Mouse (Mus musculus): Measurements from ENCODE around the gene Gm37419. TPM values are rescaled to one million over a fixed set of nuclear protein-coding genes. Genes with fewer than 3 reads are reported as not detected.

Gene Gm37419
- not detected in 2 replicates for polyA plus RNA-seq (2012; rRNA removed)

DNA sequence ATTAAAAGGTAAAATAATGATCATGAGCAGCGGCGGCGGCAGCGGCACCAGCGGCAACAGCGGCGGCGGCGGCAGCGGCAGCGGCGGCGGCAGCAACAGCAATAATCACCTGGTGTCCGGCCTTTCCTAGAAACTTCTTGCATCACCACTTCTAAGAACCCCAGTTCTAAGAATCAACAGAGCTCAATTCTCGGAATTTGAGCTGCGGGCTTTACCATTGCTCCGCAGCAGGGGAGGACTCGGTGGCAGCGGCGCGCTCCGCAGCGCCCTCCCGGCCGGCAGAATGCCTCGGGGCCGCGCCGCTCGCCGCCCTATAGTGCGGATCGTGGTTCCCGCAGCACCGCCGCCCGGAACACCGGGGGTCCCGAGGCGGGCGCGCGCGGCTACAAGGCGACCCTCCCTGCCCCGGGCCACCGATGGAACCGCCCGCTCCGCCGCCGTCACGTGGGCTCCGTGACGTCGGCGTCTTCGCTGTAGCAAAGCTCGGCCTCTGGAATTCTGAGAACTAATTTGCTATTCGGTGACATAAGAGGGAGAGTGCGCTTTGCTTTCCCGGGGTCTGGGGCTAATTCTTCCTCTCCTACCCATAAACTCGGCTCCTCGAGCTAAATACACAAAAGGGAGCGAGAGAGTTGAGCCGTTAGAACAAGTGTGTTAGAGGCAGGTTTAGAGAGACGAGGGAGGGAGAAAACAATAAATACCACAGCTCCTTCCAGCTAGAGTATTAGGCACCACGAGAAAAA lies at the start of gene Gm37419, which contains the start of gene Bcl6:
Gm37419 (plus strand) TSS at position 17 of the 743 bp plus-strand sequence.
Bcl6 (minus strand) TSS at position 387 of the 743 bp plus-strand sequence.
- H3K27ac ChIP-seq (ENCODE audit: insufficient read depth, low read length): peak within 1 kb of the TSS; percentile 96
- no peaks in the 10 kb centered on the region for H3K36me3 ChIP-seq (ENCODE audit: control insufficient read depth, insufficient read depth, low read length)
- H3K4me1 ChIP-seq (ENCODE audit: control insufficient read depth, insufficient read depth, insufficient read length): peaks cover 7% of the 10 kb centered on the region
- peak; percentile 67 to 87 for DNase-seq (ENCODE audit: low read depth in 1 of 2, low spot score in 2 of 2)
- H3K4me3 ChIP-seq (ENCODE audit: extremely low read depth, insufficient read depth, insufficient read length): peak within 1 kb of the TSS; percentile 94
- no peaks in the 10 kb centered on the region for H3K27me3 ChIP-seq (ENCODE audit: control insufficient read depth, insufficient read depth, low read length)
- TF ChIP-seq POLR2A (IDR thresholded peaks at IDR 0.05; ENCODE audit: low read depth, low read length) (peak; percentile 62), CTCF (IDR thresholded peaks at IDR 0.05; ENCODE audit: extremely low read depth, insufficient read depth, insufficient read length, insufficient replicate concordance) (no peak)
- under 1% methylated on average over 68 of the region's 68 CpGs for WGBS

GRCm38 (mm10) chr16:23944801-23945200 lies 43.5 kb upstream of the Gm37419 start:
- H3K27me3 ChIP-seq (ENCODE audit: control insufficient read depth, insufficient read depth, low read length): no peaks in the 10 kb centered on the region
- 51% methylated on average over 3 of the region's 3 CpGs for WGBS
- DNase-seq (ENCODE audit: low read depth in 1 of 2, low spot score in 2 of 2): no peak
- no peak for TF ChIP-seq CTCF (IDR thresholded peaks at IDR 0.05; ENCODE audit: extremely low read depth, insufficient read depth, insufficient read length, insufficient replicate concordance)
- TF ChIP-seq POLR2A (IDR thresholded peaks at IDR 0.05; ENCODE audit: low read depth, low read length): no peak
- no peak overlapping the region for H3K4me3 ChIP-seq (ENCODE audit: extremely low read depth, insufficient read depth, insufficient read length)
- no peak overlapping the region for H3K27ac ChIP-seq (ENCODE audit: insufficient read depth, low read length)
- no peaks in the 10 kb centered on the region for H3K36me3 ChIP-seq (ENCODE audit: control insufficient read depth, insufficient read depth, low read length)
- no peaks in the 10 kb centered on the region for H3K4me1 ChIP-seq (ENCODE audit: control insufficient read depth, insufficient read depth, insufficient read length)

- DNase-seq (ENCODE audit: low read depth in 1 of 2, low spot score in 2 of 2): no peak
- H3K27ac ChIP-seq (ENCODE audit: insufficient read depth, low read length): no peak overlapping the region
- no peak for TF ChIP-seq POLR2A (IDR thresholded peaks at IDR 0.05; ENCODE audit: low read depth, low read length)
- no peak for TF ChIP-seq CTCF (IDR thresholded peaks at IDR 0.05; ENCODE audit: extremely low read depth, insufficient read depth, insufficient read length, insufficient replicate concordance)
- H3K4me1 ChIP-seq (ENCODE audit: control insufficient read depth, insufficient read depth, insufficient read length): no peaks in the 10 kb centered on the region
- no peak overlapping the region for H3K4me3 ChIP-seq (ENCODE audit: extremely low read depth, insufficient read depth, insufficient read length)
- H3K27me3 ChIP-seq (ENCODE audit: control insufficient read depth, insufficient read depth, low read length): no peaks in the 10 kb centered on the region
- WGBS: 87% methylated on average over 6 of the region's 6 CpGs
- H3K36me3 ChIP-seq (ENCODE audit: control insufficient read depth, insufficient read depth, low read length): no peaks in the 10 kb centered on the region
Observed at GRCm38 (mm10) chr16:23947654-23948053, 40.6 kb upstream of the Gm37419 start.

- no peak overlapping the region for H3K27ac ChIP-seq (ENCODE audit: insufficient read depth, low read length)
- no peak overlapping the region for H3K4me3 ChIP-seq (ENCODE audit: extremely low read depth, insufficient read depth, insufficient read length)
- TF ChIP-seq CTCF (IDR thresholded peaks at IDR 0.05; ENCODE audit: extremely low read depth, insufficient read depth, insufficient read length, insufficient replicate concordance) (no peak), POLR2A (IDR thresholded peaks at IDR 0.05; ENCODE audit: low read depth, low read length) (no peak)
- H3K36me3 ChIP-seq (ENCODE audit: control insufficient read depth, insufficient read depth, low read length): no peaks in the 10 kb centered on the region
- WGBS: 68% methylated on average over 4 of the region's 4 CpGs
- no peaks in the 10 kb centered on the region for H3K27me3 ChIP-seq (ENCODE audit: control insufficient read depth, insufficient read depth, low read length)
- no peaks in the 10 kb centered on the region for H3K4me1 ChIP-seq (ENCODE audit: control insufficient read depth, insufficient read depth, insufficient read length)
- no peak for DNase-seq (ENCODE audit: low read depth in 1 of 2, low spot score in 2 of 2)
Observed at GRCm38 (mm10) chr16:23952101-23952727, 36.1 kb upstream of the Gm37419 start.

DNA sequence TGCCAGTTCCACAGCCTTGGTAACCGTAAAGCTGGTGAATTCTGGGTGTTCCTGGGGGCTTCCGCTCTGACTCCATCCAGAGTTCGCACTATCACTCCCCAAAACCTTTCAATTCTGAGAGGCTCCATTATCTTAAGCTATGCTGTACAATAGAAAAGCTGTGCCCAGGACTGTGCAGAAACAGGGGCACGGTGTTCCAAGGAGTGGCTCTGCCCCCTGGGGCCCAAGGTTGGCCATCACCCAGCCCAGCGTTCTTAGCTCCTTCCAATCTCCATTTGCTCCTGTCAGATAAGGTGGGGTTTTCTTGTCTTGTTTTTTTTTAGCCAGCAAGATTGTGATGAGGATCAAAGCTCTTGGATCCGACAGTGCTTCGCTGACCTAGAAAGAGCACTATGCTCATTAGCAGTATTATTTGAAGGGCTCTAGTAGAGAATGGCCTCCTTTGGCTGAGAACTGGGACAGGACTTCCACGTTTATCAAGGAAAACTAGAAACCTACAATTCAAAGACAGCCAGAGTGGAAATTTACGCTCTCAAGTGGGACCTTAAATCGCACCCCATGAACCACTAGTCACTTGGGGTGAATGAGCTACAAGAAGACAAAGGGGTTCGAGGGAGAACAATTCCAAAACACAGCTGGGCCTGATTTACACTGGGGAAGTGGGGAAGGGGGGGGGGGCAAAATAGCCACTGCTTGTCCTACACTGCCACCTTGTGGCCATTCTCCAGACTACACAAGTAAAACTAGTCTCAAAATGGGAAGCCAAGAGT lies 34.9 kb upstream of the Gm37419 start:
- Histone ChIP-seq H3K36me3 (ENCODE audit: control insufficient read depth, insufficient read depth, low read length) (no peaks in the 10 kb centered on the region), H3K4me1 (ENCODE audit: control insufficient read depth, insufficient read depth, insufficient read length) (no peaks in the 10 kb centered on the region), H3K27me3 (ENCODE audit: control insufficient read depth, insufficient read depth, low read length) (no peaks in the 10 kb centered on the region), H3K4me3 (ENCODE audit: extremely low read depth, insufficient read depth, insufficient read length) (no peak overlapping the region), H3K27ac (ENCODE audit: insufficient read depth, low read length) (no peak overlapping the region)
- 72% methylated on average over 11 of the region's 11 CpGs for WGBS
- TF ChIP-seq POLR2A (IDR thresholded peaks at IDR 0.05; ENCODE audit: low read depth, low read length): no peak
- TF ChIP-seq CTCF (IDR thresholded peaks at IDR 0.05; ENCODE audit: extremely low read depth, insufficient read depth, insufficient read length, insufficient replicate concordance): peak; percentile 40; the same call in 1 of the 2 replicates
- DNase-seq (ENCODE audit: low read depth in 1 of 2, low spot score in 2 of 2): peak in 1 of 2 experiments; percentile 15

GRCm38 (mm10) chr16:23953959-23954260 lies 34.4 kb upstream of the Gm37419 start:
- 0% methylated on average over 1 of the region's 1 CpGs for WGBS
- H3K36me3 ChIP-seq (ENCODE audit: control insufficient read depth, insufficient read depth, low read length): no peaks in the 10 kb centered on the region
- no peaks in the 10 kb centered on the region for H3K27me3 ChIP-seq (ENCODE audit: control insufficient read depth, insufficient read depth, low read length)
- no peaks in the 10 kb centered on the region for H3K4me1 ChIP-seq (ENCODE audit: control insufficient read depth, insufficient read depth, insufficient read length)
- no peak for TF ChIP-seq POLR2A (IDR thresholded peaks at IDR 0.05; ENCODE audit: low read depth, low read length)
- TF ChIP-seq CTCF (IDR thresholded peaks at IDR 0.05; ENCODE audit: extremely low read depth, insufficient read depth, insufficient read length, insufficient replicate concordance): no peak
- no peak overlapping the region for H3K27ac ChIP-seq (ENCODE audit: insufficient read depth, low read length)
- no peak overlapping the region for H3K4me3 ChIP-seq (ENCODE audit: extremely low read depth, insufficient read depth, insufficient read length)
- DNase-seq (ENCODE audit: low read depth in 1 of 2, low spot score in 2 of 2): no peak
